Mouse (Mus musculus) adrenal gland (tissue): ENCODE measurements around the gene Polr3gl.

Experiments
- intact Hi-C: fragments of 180-260 bp; cut with DNase I; formaldehyde crosslinking; loops from one replicate; pipeline ENCODE4 v1.15.1; 2025

Gene Polr3gl

DNA sequence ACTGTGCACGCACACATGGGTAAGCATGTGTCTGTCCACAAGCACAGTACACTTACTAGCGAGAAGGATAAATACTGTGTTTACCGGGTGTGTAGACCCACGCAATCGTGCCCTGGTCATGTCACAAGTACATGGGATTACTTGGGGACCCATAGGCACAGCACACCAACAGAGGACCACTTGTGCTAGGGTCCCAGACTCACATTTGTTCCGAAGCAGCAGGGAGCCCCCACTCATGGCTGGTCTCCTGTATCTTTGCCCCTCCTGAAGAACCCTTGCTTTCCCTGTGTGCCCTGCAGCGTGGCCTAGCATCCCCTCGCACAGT is 5.0 kb upstream of the Polr3gl start:
- intact Hi-C loops: loop anchor here (5.0 kb wide), 1 partner anchor 38 kb away; the partner anchor contains the start of genes Gm42957 and Pex11b

- intact Hi-C loops: loop anchor here (5.0 kb wide), 1 partner anchor 39 kb away; the partner anchor contains the start of genes Gm42957 and Pex11b
Measured at GRCm38 (mm10) chr3:96598156-96599068, 4.4 kb upstream of the Polr3gl start.

GRCm38 (mm10) chr3:96597435-96597891 is 3.5 kb upstream of the Polr3gl start:
- intact Hi-C loops: loop anchor here (5.0 kb wide), 1 partner anchor 40 kb away; the partner anchor contains the start of genes Gm42957 and Pex11b

GRCm38 (mm10) chr3:96596855-96597254 is 2.9 kb upstream of the Polr3gl start:
- intact Hi-C loops: loop anchor here (5.0 kb wide), 1 partner anchor 40 kb away; the partner anchor contains the start of genes Gm42957 and Pex11b

DNA sequence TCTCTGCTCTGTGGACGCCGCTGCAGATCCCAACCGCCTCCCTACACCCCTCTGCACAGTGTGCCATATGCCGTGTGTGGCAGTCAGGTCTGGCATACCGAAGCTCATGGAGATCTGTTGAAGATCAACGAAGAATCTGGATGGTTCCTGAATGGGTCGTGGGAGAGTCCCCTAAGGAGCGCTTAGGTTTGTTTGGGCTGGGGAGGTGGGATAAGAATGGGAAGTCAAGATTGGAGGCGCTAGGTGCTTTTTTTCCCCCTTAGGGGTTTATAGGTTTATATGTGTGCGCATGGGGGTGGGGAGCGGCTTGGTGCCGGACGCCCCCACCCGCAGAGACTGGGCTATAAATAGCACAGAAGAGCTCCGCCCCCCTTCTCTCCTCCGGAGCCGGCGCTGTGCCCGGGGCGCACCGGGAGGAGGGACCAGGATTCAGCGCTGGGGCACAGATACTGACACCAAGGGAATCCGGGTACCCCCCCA is 2.3 kb upstream of the Polr3gl start, which contains the start of gene Ankrd34a:
TSS of gene Ankrd34a (plus strand) at position 409 of the 480 bp plus-strand sequence.
- intact Hi-C loops: loop anchor here (5.0 kb wide), 1 partner anchor 41 kb away; the partner anchor contains the start of genes Gm42957 and Pex11b

DNA sequence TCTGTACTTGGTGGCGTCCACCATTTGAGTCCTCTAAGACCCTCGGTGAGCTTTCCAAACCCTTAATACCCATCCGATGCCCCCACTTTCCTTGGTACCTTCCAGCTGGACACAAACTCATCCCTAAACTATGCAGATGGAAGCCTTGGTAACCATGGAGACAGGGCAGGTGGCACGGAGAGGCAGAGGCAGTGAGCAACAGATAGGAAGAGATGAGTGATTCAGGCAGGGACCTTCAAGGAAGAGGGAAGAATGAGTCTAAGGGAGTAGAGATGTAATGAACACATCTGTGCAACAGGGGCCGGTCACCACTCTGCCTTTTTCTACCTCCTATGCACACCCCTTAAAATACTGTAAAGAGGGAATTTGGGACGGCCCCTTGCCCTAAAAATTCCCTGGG is 1.7 kb upstream of the Polr3gl start:
- intact Hi-C loops: loop anchor here (5.0 kb wide), 1 partner anchor 42 kb away; the partner anchor contains the start of genes Gm42957 and Pex11b

- intact Hi-C loops: loop anchor here (5.0 kb wide), 1 partner anchor 42 kb away; the partner anchor contains the start of genes Gm42957 and Pex11b
Measured at GRCm38 (mm10) chr3:96594851-96595250, 870 bp upstream of the Polr3gl start.

- intact Hi-C loops: no loop called here
Measured at GRCm38 (mm10) chr3:96593374-96593773, 607 bp downstream of the Polr3gl start.

DNA sequence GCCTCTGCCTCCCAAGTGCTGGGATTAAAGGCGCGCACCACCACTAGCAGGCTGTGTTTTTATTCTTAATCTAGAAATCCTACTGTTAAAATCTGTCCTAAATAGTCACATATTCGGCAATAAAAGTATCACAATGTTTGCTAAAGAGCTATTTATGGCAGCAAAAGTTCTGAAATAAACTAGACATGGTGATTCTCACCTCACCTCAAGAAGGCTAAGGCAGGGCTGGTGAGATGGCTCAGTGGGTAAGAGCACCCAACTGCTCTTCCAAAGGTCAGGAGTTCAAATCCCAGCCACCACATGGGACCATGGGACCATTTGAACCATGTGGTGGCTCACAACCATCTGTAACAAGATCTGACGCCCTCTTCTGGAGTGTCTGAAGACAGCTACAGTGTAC is 3.3 kb downstream of the Polr3gl start:
- intact Hi-C loops: no loop called here

GRCm38 (mm10) chr3:96583386-96583785 is 10.6 kb downstream of the Polr3gl start:
- intact Hi-C loops: no loop called here

DNA sequence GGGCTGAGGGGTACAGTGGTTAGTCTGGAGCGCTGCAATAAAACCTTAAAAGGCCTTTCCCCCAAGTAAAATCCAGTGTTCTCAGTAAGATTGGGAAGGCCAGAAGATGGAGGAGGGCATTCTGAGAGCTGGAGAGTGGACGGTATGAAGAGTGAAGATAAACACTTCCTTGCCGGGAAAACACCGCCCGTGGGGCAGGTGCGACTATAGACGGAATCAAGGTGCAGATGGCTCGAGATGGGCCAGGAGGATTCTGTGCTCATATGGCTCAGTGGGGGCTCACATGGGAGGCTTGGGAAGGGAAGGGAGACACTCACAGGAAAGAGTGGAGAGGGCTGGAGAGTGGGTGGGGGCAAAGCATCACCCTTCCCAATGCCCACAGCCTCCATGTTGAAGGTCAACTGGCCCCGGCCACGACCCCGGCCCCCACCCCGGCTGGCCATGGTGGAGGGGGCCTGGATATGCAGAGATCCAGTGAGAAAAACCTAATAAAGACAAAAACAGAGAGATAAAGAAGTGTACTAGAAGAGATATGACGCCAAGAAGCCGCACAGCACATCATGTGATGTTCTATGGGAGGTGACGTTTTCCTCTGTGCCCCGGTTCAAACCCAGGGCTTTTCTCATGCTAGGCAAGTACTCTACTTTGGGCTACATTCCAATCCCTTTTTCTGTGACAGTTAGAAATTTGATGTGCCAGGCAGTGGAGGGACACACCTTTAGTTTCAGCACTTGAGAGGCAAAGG is 12.0 kb downstream of the Polr3gl start:
- intact Hi-C loops: loop anchor here (2.0 kb wide), 1 partner anchor 33 kb away; no protein-coding TSS in a partner anchor

GRCm38 (mm10) chr3:96581141-96581540 is 12.8 kb downstream of the Polr3gl start:
- intact Hi-C loops: loop anchor here (2.0 kb wide), 1 partner anchor 32 kb away; no protein-coding TSS in a partner anchor

DNA sequence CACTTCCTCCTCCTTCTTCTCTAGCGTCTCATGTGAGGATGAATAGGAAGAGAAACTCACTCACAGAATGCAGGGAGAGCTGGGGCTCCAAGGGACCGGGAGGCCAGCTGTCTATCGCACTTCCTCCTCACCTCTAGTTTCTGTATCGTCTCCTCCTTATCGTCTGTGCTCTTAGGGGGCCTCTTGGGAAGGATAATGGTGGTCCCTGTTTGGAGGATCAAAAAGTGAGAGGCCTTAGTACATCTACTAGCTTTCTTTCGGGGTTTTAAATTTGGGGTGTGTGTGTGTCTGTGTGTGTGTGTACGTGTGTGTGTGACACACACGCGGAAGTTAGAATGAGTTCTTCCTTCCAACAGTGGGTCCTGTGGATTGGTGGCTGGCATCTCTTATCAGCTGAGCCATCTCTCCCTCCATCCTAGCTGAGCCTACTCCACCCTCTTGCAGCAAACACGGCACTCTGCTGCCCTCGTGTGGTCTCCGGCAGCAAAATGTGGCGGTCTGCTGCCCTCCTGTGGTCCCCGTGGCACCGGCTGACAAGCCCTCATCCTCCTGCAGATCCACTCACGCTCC is 14.0 kb downstream of the Polr3gl start:
- intact Hi-C loops: loop anchor here (2.0 kb wide), 1 partner anchor 31 kb away; no protein-coding TSS in a partner anchor

DNA sequence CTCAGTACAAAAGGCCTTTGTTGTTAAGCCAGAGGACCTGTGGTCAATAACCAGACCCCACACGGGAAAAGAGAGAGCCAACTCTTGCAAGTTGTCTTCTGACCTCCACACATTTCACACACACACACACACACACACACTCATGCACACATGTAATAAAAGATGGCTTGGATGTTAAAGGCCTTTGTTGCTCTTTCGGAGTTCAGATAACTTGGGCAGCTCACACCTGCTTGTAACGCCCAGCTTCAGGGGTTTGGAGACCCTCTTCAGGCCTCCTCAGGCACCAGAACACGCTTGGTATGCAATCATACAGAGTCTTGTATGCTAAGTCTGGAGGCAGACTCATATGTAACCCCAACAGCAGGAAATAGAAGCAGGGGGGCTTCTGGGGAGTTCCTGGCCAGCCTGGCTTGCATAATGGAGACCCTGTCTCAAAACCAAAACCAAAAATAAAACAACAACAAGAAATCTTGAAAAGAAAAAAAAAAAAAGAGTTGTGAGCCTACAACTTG is 14.7 kb downstream of the Polr3gl start:
- intact Hi-C loops: no loop called here

GRCm38 (mm10) chr3:96578561-96579238 is 15.3 kb downstream of the Polr3gl start:
- intact Hi-C loops: no loop called here

DNA sequence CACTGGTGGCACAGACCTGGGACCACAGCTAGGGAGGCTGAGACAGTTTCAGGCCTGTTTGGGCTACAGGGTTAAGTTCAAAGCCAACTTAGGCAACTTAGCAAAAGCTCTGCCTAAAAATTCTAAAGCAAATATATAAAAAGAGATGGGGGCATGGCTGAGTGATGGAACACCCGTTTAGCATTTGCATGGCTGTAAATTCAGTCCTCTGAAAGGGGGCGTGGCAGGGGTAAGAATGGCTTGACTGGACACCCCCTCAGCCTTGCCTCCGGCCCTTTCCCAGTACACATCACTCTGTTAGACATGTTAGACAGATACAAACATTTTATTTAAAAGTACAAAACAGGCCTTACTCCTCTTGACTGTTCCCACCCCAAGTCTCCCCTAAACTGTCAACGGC is 16.4 kb downstream of the Polr3gl start:
- intact Hi-C loops: no loop called here

DNA sequence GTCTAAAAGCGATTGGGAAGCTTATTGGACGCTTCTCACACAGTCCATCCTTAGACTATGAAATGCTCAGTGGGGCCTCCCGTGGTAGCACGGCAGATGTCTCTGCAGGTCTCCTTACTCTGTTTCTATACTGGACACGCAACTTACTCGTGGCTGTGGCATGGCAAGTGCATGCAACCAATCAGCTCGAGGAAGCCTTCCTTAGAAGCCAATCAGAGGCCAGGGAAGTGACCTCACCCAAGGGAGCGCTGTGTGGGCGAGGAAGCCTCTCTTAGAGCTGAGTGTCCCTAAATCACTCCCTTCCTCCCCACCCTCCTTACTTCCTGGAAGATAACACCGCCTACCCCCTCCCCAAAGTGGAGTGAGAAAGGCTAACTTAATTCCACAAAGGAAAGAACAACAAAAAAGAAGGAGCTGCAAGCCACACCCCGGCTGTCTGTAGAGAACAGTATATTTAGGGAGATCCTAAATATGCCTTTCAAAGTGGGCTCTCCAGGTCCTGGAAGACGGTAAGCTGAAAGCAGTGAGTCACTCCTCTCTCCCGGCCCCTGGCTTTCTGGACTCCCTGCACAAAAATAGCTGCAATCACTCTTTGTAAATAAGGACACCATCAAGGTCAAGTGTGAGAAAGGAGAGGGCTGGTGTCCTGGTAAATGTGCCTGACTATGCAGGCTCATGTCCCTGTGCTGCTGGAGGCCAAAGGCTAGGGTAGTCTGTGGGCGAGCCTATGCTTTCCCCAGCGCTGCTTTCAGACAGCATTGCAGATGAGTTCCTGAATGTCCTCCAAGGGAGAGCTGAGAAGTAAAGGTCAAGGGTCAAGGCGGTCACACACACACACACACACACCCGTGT is 17.1 kb downstream of the Polr3gl start, which contains the start of gene Gm16253:
TSS of gene Gm16253 (plus strand) at position 295 of the 852 bp plus-strand sequence.
- intact Hi-C loops: no loop called here

DNA sequence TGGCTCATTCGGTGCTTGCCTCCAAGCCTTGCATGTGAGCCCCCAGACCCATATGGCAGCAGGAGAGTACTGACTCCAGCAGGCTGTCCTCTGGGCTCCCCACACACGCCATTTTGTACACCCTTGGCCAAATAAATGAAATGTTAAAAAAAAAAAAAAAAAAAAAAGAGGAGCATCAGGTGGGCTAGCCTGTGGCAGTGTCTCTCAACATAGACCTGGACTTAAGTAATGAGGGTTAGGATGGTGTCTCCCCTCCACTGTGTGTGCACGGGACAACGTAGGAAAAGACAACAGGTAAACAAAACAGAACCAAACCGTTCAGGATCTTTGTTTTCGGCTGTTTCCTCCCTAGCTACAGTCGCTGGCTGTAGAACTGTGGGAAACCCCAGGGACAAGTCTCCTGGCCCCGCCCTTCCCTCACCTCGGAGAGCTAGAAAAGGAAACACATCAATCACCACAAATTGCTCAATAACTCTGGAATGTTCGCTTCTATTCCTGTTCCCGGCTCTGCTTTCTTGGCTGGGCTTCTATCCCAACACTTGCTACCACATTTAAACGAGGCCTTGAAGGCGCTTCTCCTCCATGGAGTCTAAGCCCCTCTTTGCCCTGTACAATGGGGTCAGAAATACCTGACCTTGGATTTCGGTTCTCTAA is 17.8 kb downstream of the Polr3gl start:
- intact Hi-C loops: no loop called here
